Mouse (Mus musculus) heart, embryonic 14.5 days (tissue): ENCODE data around the gene Zdhhc4. TPM values are rescaled to one million over a fixed set of nuclear protein-coding genes. Genes with fewer than 3 reads are reported as not detected.

Experiments used
- ATAC-seq: fragments of 200-750 bp; cut with Nextera tagmentation; 2 replicates; pipeline ENCODE4 v1.8.0; 2017; ENCODE audit warnings: low read depth, moderate TSS enrichment; ENCODE audit not compliant: insufficient number of reproducible peaks, insufficient read depth, low FRiP score
- H3K27ac ChIP-seq, 2 experiments: fragments of 200-500 bp in 1 of 2; fragments of 300-500 bp in 1 of 2; sonication (generic) in 1 of 2; replicated peaks in 1 of 2; 2 replicates each; pipeline ENCODE4 v1.5.1; 2012 to 2014; ENCODE audit warnings: low read depth in 2 of 2, low read length in 2 of 2, control low read depth in 1 of 2, mild to moderate bottlenecking in 1 of 2, mixed read lengths in 1 of 2; ENCODE audit not compliant: control insufficient read depth in 1 of 2, insufficient read depth in 1 of 2
- H3K27me3 ChIP-seq: fragments of 300-500 bp; sonication (generic); 2 replicates; pipeline ENCODE4 v1.6.1; 2014; ENCODE audit warnings: mild to moderate bottlenecking, low read length, control low read depth; ENCODE audit not compliant: control insufficient read depth, insufficient read depth
- H3K36me3 ChIP-seq: fragments of 300-500 bp; sonication (generic); 2 replicates; pipeline ENCODE4 v1.6.1; 2014; ENCODE audit warnings: mild to moderate bottlenecking, control low read depth, low read length, mixed read lengths; ENCODE audit not compliant: control insufficient read depth, insufficient read depth
- H3K4me1 ChIP-seq, 2 experiments: fragments of 200-500 bp in 1 of 2; fragments of 300-500 bp in 1 of 2; sonication (generic) in 1 of 2; 2 replicates each; pipeline ENCODE4 v1.6.1; 2012 to 2014; ENCODE audit warnings: low read length in 2 of 2, control low read depth in 1 of 2, mixed read lengths in 1 of 2; ENCODE audit not compliant: control insufficient read depth in 2 of 2, insufficient read depth in 2 of 2
- H3K4me2 ChIP-seq: fragments of 300-500 bp; sonication (generic); 2 replicates; pipeline ENCODE4 v1.6.1; 2014; ENCODE audit warnings: mild to moderate bottlenecking, low read length
- H3K4me3 ChIP-seq, 2 experiments: fragments of 200-500 bp in 1 of 2; fragments of 300-500 bp in 1 of 2; sonication (generic) in 1 of 2; 2 replicates each; pipeline ENCODE4 v1.5.1; 2012 to 2014; ENCODE audit warnings: low read length in 2 of 2, mild to moderate bottlenecking in 2 of 2, control low read depth in 1 of 2, low read depth in 1 of 2, moderate library complexity in 1 of 2; ENCODE audit not compliant: control insufficient read depth in 1 of 2, insufficient read depth in 1 of 2
- H3K9ac ChIP-seq: fragments of 300-500 bp; sonication (generic); 2 replicates; pipeline ENCODE4 v1.6.1; 2014; ENCODE audit warnings: mild to moderate bottlenecking, low read length
- H3K9me3 ChIP-seq: fragments of 300-500 bp; sonication (generic); 2 replicates; pipeline ENCODE4 v1.6.1; 2016; ENCODE audit warnings: low read length, control low read depth; ENCODE audit not compliant: control insufficient read depth
- WGBS: fragments of 180-500 bp; shearing (Covaris S2); extraction: QIAGEN DNeasy Blood & Tissue Kit; methylation state at CpG from one replicate; pipeline ENCODE4 v1.1.7; 2014; 5-methylcytosine and 5-hydroxymethylcytosine counted together
- polyA plus RNA-seq: library from polyadenylated mRNA; unstranded; fragments of >200 nt; fragmentation: Nextera tagmentation; extraction: Ambion mirVana; gene quantifications from 2 replicates; pipeline ENCODE4 v1.2.1, GENCODE M21; 2014

The Zdhhc4 gene
- polyA plus RNA-seq, 1 experiment from 2014 or later, result 58.7 TPM

GRCm38 (mm10) chr5:143272540-143273330 lies 56.3 kb downstream of the Zdhhc4 start:
- 89% methylated on average over 16 of the region's 16 CpGs for WGBS
- no peak overlapping the region for H3K9ac ChIP-seq
- H3K4me2 ChIP-seq, result no peak overlapping the region
- H3K27me3 ChIP-seq, result peaks cover 20% of the 10 kb centered on the region
- no peaks in the 10 kb centered on the region for H3K9me3 ChIP-seq
- H3K36me3 ChIP-seq, result no peaks in the 10 kb centered on the region
- H3K4me3 ChIP-seq, result no peak overlapping the region
- no peak overlapping the region for H3K27ac ChIP-seq
- H3K4me1 ChIP-seq, result peaks cover 12 to 16% of the 10 kb centered on the region in 2 experiments
- no peak for ATAC-seq

- WGBS, result 69% methylated on average over 3 of the region's 3 CpGs
Observed at GRCm38 (mm10) chr5:143272108-143272507, 56.9 kb downstream of the Zdhhc4 start.

GRCm38 (mm10) chr5:143271642-143272041 lies 57.4 kb downstream of the Zdhhc4 start:
- no peak overlapping the region for H3K9ac ChIP-seq
- H3K27me3 ChIP-seq, result 0 out of 2 replicates have a peak, but pooled peaks cover 10% of the 10 kb centered on the region
- H3K36me3 ChIP-seq, result no peaks in the 10 kb centered on the region
- no peak overlapping the region for H3K4me3 ChIP-seq
- no peak for ATAC-seq
- H3K4me1 ChIP-seq, result peaks cover 12 to 16% of the 10 kb centered on the region in 2 experiments
- no peak overlapping the region for H3K27ac ChIP-seq
- no peaks in the 10 kb centered on the region for H3K9me3 ChIP-seq
- WGBS, result 66% methylated on average over 6 of the region's 6 CpGs
- no peak overlapping the region for H3K4me2 ChIP-seq

More at GRCm38 (mm10) chr5:143272108-143272507, 56.9 kb downstream of the Zdhhc4 start:
- Histone ChIP-seq H3K36me3 (no peaks in the 10 kb centered on the region), H3K4me1 (peaks cover 12 to 16% of the 10 kb centered on the region in 2 experiments), H3K4me2 (no peak overlapping the region), H3K9ac (no peak overlapping the region), H3K4me3 (no peak overlapping the region), H3K9me3 (no peaks in the 10 kb centered on the region), H3K27ac (no peak overlapping the region), H3K27me3 (peaks cover 14% of the 10 kb centered on the region; the same call in 1 of the 2 replicates)
- no peak for ATAC-seq

- Histone ChIP-seq H3K4me3 (peak overlapping the region; percentile 92 to 97), H3K36me3 (no peaks in the 10 kb centered on the region), H3K4me2 (peak overlapping the region; percentile 88), H3K27me3 (0 out of 2 replicates have a peak, but pooled peaks cover 9% of the 10 kb centered on the region), H3K9me3 (no peaks in the 10 kb centered on the region), H3K4me1 (peaks cover 12 to 18% of the 10 kb centered on the region in 2 experiments), H3K27ac (0 out of 4 replicates have a peak overlapping the region, but pooled peaks of 1 of the 2 experiments have one; percentile 66), H3K9ac (peak overlapping the region; percentile 94)
- no peak; the same call in 1 of the 2 replicates for ATAC-seq
- WGBS, result 6% methylated on average over 12 of the region's 12 CpGs
Observed at GRCm38 (mm10) chr5:143270151-143270519, 58.9 kb downstream of the Zdhhc4 start.

- H3K9ac ChIP-seq, result peak within 1 kb of the TSS; percentile 94
- peaks cover 17 to 24% of the 10 kb centered on the region in 2 experiments for H3K4me1 ChIP-seq
- H3K4me3 ChIP-seq, result peak within 1 kb of the TSS; percentile 92 to 97
- 0 out of 2 replicates have a peak, but pooled peaks cover 2% of the 10 kb centered on the region for H3K36me3 ChIP-seq
- no peaks in the 10 kb centered on the region for H3K9me3 ChIP-seq
- WGBS, result under 1% methylated on average over 69 of the region's 79 CpGs
- peak within 1 kb of the TSS in 1 of 2 experiments; percentile 66; a peak in 3 of 4 replicates for H3K27ac ChIP-seq
- peak within 1 kb of the TSS; percentile 88 for H3K4me2 ChIP-seq
- peak; percentile 57 for ATAC-seq
- H3K27me3 ChIP-seq, result 0 out of 2 replicates have a peak, but pooled peaks cover 3% of the 10 kb centered on the region
Observed at GRCm38 (mm10) chr5:143269363-143270150, 59.5 kb downstream of the Zdhhc4 start, which contains the start of gene Zfp316. TSS of gene Zfp316 (minus strand) at chr5:143270022.

- no peaks in the 10 kb centered on the region for H3K9me3 ChIP-seq
- H3K27me3 ChIP-seq, result no peaks in the 10 kb centered on the region
- WGBS, result 25% methylated on average over 8 of the region's 8 CpGs
- ATAC-seq, result no peak
- H3K27ac ChIP-seq, result 0 out of 4 replicates have a peak overlapping the region, but pooled peaks of 1 of the 2 experiments have one; percentile 9
- peak overlapping the region; percentile 94 for H3K9ac ChIP-seq
- H3K4me2 ChIP-seq, result peak overlapping the region; percentile 88
- peaks cover 17 to 25% of the 10 kb centered on the region in 2 experiments for H3K4me1 ChIP-seq
- peaks cover 8% of the 10 kb centered on the region for H3K36me3 ChIP-seq
- peak overlapping the region; percentile 92 to 97 for H3K4me3 ChIP-seq
Observed at GRCm38 (mm10) chr5:143268985-143269362, 60.1 kb downstream of the Zdhhc4 start.

GRCm38 (mm10) chr5:143266794-143267193 lies 62.3 kb downstream of the Zdhhc4 start:
- WGBS, result 84% methylated on average over 6 of the region's 6 CpGs
- no peak overlapping the region for H3K9ac ChIP-seq
- H3K4me3 ChIP-seq, result no peak overlapping the region
- H3K4me2 ChIP-seq, result no peak overlapping the region
- peaks cover 17 to 25% of the 10 kb centered on the region in 2 experiments for H3K4me1 ChIP-seq
- no peak overlapping the region for H3K27ac ChIP-seq
- H3K27me3 ChIP-seq, result no peaks in the 10 kb centered on the region
- ATAC-seq, result no peak
- no peaks in the 10 kb centered on the region for H3K9me3 ChIP-seq
- peaks cover 30% of the 10 kb centered on the region for H3K36me3 ChIP-seq
